Mouse (Mus musculus) heart, postnatal 10 days (tissue): ENCODE data around the gene Wipf2. TPM values are rescaled to one million over a fixed set of nuclear protein-coding genes. Genes with fewer than 3 reads are reported as not detected.
"Not testable (repeated sequence)": the region's sequence is repeated elsewhere in the genome, so short reads cannot be mapped to it uniquely, and the experiment has no call there.

ENCODE experiments used
- DNase-seq, 2 experiments: peaks; one replicate each; pipeline ENCODE4 v3.0.0; 2021
- intact Hi-C: fragments of 180-260 bp; cut with DNase I; formaldehyde crosslinking; loops from one replicate; pipeline ENCODE4 v1.15.1; 2025
- total RNA-seq, 2 experiments: library from RNA; stranded (reverse); gene quantifications; 2 replicates each; pipeline ENCODE4 v1.2.3; 2021

The Wipf2 gene
- total RNA-seq, 2 experiments from 2014 or later: 12.4 to 13.0 TPM

DNA sequence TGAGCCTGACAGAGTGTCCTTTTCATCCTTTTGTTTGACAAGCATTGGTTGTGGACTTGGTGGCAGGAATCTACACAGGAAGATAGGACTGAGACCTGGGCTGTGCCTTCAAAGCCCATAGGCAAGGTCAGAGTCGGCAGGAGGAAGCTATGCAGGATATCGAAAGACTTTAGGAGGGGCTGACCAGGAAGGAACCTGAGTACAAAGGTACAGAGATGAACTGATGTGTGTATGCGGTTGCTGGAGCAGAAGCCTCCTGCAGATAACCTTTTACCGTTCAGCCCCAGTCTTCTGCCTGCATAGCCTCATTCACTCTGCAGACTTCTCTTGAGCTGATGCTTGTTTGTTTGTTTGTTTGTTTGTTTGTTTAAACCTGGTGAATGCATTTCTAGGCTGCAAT lies 42.1 kb downstream of the Wipf2 start:
- intact Hi-C loops: loop anchor here (5.0 kb wide), 1 partner anchor 208 kb away; no protein-coding TSS in a partner anchor
- DNase-seq: no peak

DNA sequence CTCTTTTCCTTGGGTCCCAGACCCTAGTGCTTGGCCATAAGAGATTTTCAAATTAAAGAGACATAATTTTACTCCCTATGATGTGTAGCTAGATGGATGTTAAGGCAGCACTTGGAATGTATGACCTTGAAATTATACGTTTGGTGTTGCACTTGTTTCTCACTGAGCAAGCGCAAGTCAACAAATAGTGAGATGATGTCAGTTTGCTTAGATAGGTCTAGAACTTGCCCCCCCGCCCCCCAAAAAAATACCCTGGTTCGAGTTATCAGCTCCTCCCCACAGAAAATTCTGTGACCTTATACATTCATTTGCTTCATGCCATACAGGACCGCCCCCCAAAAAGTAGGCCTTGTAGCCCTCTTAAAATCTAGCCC lies 43.6 kb downstream of the Wipf2 start:
- no peak for DNase-seq
- intact Hi-C loops: loop anchor here (5.0 kb wide), 1 partner anchor 210 kb away; no protein-coding TSS in a partner anchor

GRCm38 (mm10) chr11:98907437-98908173 lies 44.2 kb downstream of the Wipf2 start, which contains the start of gene Cdc6:
Gene Cdc6, plus strand, starts transcription at chr11:98907801.
- DNase-seq: peak; percentile 98
- intact Hi-C loops: loop anchor here (5.0 kb wide), 1 partner anchor 210 kb away; no protein-coding TSS in a partner anchor

DNA sequence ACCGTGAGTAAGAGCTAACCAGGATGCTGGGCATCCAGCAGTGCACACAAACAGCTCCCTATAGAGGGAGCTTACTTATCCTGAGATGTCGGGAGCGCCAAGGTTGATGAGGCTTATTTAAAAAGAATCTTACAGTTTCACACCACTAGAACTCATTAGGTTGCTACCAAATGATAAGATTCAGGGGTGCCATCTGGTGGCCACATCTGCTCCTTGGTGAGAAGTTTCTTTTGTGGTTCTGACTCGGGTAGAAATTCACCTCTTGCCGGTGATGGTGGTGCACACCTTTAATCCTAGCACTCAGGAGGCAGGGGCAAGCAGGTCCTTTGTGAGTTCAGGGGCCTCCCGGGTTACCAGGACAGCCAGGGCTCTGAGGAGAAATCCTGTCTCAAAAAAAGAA lies 46.2 kb downstream of the Wipf2 start:
- intact Hi-C loops: loop anchor here (1.0 to 5.0 kb wide), 2 partner anchors 50 to 212 kb away; no protein-coding TSS in a partner anchor
- DNase-seq: peak; percentile 76 to 80

DNA sequence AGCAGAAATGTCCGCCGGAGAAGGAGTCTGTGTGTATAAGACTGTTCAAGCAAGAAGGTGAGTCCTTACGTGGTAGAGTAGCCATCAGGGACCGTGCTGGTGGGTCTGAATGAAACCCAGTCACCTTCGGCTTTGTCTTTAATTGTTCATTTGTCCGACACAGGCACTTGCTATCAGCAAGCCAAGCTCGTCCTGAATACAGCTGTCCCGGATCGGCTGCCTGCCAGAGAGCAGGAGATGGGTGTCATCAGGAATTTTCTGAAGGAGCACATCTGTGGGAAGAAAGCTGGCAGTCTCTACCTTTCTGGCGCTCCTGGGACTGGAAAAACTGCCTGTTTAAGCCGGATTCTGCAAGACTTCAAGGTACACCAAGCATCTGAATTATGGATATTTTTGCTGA lies 47.0 kb downstream of the Wipf2 start:
- peak in 1 of 2 experiments; percentile 62 for DNase-seq
- intact Hi-C loops: no loop called here

DNA sequence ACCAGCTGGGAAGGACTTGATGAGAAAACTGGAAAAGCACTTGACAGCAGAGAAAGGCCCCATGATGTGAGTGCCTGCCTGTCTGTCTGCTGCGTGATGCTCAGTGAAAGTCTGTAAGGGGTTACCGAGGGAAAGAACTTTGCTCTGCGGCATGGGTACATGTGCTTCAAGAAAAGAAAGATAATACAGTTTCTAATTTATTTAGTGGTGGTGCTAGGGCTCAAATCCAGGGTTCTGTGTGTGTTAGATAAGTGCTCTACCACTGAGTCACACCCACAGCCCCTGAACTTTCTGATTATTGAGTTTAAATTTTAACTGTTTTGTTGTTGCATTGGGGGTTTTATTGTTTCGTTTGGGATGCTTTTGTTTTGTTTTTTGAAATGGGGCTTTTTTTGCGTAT lies 48.1 kb downstream of the Wipf2 start:
- intact Hi-C loops: no loop called here
- DNase-seq: no peak

DNA sequence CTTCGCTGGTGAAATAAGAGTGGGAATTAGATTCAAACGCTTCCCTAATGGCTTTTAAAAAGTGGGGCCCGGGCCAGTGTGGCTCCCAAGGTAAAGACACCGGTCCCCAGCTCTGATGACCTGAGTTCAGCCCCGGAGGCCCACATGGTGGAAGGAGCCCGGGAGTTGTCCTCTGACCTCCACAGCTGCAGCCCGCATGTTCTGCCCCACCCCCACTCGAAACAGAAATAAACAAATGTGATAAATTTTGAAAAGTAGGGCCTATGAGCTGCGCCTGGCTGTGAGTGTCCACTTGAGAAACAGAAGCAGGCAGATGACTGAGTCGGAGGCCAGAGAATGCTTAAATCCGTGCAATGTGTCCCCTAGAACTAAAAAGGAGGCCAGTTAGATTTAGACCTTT lies 50.8 kb downstream of the Wipf2 start:
- DNase-seq: no peak
- intact Hi-C loops: no loop called here

- intact Hi-C loops, DNase-seq: not testable (repeated sequence)
Observed at GRCm38 (mm10) chr11:98916376-98916775, 52.9 kb downstream of the Wipf2 start.

- intact Hi-C loops: no loop called here
Observed at GRCm38 (mm10) chr11:98917428-98918005, 54.1 kb downstream of the Wipf2 start.

DNA sequence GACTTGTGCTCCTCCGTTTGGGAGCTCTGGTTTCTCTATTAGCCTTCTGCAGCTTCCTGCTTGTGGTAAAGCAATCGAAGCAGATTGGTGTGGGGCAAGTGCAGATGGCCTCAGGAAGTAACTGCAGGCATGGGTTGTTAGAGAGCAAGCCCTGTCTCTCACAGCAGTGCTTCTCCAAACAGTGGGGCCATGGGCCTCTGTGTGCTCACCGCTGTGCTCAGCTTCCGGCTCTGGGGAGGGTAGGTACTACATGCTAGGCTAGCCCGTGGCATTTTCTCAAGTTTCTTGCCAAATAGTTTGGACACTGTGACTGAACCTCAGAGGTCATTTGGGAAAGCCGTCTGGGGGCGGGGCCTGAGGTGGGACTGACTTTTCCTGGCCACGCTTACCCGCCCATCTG lies 54.8 kb downstream of the Wipf2 start:
- DNase-seq: peak in 1 of 2 experiments; percentile 56
- intact Hi-C loops: no loop called here

More at GRCm38 (mm10) chr11:98917428-98918005, 54.1 kb downstream of the Wipf2 start:
- peak in 1 of 2 experiments; percentile 49 for DNase-seq

- intact Hi-C loops: no loop called here
Observed at GRCm38 (mm10) chr11:98919009-98919408, 55.6 kb downstream of the Wipf2 start.

GRCm38 (mm10) chr11:98921813-98922212 lies 58.4 kb downstream of the Wipf2 start:
- intact Hi-C loops: loop anchor here (1.0 to 5.0 kb wide), 3 partner anchors 50 to 225 kb away; partner anchors contain the start of gene Igfbp4
- peak; percentile 68 to 80 for DNase-seq

More at GRCm38 (mm10) chr11:98919009-98919408, 55.6 kb downstream of the Wipf2 start:
- DNase-seq: no peak

- peak; percentile 80 to 84 for DNase-seq
- intact Hi-C loops: loop anchor here (1.0 to 5.0 kb wide), 3 partner anchors 50 to 225 kb away; partner anchors contain the start of gene Igfbp4
Observed at GRCm38 (mm10) chr11:98922307-98922706, 58.9 kb downstream of the Wipf2 start.

DNA sequence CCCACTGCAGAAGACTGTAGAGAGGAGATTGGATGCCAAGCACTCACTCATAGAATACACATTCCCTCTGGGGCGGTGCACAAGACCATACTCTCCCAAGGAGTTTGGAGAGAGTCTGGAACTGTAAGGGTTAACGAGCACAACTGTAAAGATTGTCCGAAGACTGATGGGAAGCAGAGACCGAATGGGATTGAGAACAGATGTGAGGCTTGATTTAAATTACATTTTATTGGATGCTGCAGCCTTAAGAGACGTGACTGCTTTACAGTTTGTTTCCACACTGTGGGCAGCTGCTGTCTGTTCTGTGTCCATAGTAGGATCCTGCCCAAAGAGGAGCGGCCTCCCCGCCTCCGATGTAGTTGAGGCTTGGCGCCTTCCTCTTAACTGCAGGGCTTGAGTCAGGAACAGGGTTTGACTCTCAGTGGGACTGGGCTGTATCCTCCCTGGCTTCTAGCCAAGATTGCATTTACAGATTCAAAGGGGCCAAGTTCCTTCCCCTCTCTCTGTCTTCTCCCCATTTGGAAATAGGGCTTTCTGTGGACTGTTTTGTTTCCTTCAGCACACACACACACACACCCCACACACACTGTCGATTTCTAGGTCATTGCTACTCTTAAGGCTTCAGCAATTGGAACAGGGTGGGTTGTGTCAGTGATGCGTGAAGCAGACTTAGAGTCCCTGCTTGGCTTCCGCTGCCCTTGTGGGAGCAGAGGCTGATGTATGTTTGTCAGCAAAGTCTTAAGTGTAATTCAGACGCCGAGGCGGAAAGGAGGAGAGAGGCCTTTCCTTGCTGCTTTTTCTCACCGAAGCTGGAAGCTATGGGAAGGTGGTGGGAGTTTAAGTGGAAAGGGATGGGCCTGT lies 59.6 kb downstream of the Wipf2 start:
- DNase-seq: peak in 1 of 2 experiments; percentile 62
- intact Hi-C loops: loop anchor here (1.0 to 5.0 kb wide), 3 partner anchors 49 to 224 kb away; partner anchors contain the start of gene Igfbp4

DNA sequence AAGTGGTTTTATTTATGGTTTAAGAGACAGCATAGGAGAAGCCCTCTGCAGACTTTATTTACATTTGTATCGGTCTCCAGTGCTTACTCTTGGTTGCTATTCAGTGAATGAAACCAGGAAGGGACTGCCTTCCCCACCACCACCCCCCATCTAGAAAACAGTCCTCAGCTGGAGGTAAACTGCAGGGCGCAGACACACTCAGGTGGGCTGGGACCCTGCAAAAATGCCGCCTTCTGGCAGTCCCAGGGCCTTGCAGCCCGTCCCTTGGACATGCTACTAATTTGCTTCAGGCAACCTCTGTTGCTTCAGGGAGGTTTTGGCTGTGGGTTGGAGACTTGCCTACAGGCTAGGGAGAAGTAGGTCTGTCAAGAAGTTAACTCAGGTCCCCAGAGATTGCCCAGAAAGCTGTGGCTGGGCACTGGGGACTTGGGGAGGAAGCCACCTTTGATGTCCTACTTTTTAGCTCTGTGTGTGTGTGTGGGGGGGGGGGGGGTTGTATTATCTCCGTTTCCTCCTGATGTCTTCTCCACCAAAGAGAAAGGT lies 61.3 kb downstream of the Wipf2 start:
- no peak for DNase-seq
- intact Hi-C loops: loop anchor here (5.0 kb wide), 1 partner anchor 223 kb away; no protein-coding TSS in a partner anchor

GRCm38 (mm10) chr11:98925265-98925721 lies 61.9 kb downstream of the Wipf2 start:
- DNase-seq: peak; percentile 41 to 62
- intact Hi-C loops: no loop called here

GRCm38 (mm10) chr11:98925868-98926311 lies 62.5 kb downstream of the Wipf2 start:
- peak in 1 of 2 experiments; percentile 59 for DNase-seq
- intact Hi-C loops: no loop called here

- no peak for DNase-seq
- intact Hi-C loops: no loop called here
Observed at GRCm38 (mm10) chr11:98926553-98926952, 63.1 kb downstream of the Wipf2 start.

GRCm38 (mm10) chr11:98927438-98928076 lies 64.1 kb downstream of the Wipf2 start, which contains the start of gene Rara:
Gene Rara, plus strand, starts transcription at chr11:98927818.
- no peak for DNase-seq
- intact Hi-C loops: no loop called here
